Mouse (Mus musculus): Measurements from ENCODE around the gene Mgat5b.

Mgat5b gene

GRCm38 (mm10) chr11:116974341-116974740 is 55.7 kb downstream of the Mgat5b start:
- in situ Hi-C loops (cut with MboI), result no loop called here

DNA sequence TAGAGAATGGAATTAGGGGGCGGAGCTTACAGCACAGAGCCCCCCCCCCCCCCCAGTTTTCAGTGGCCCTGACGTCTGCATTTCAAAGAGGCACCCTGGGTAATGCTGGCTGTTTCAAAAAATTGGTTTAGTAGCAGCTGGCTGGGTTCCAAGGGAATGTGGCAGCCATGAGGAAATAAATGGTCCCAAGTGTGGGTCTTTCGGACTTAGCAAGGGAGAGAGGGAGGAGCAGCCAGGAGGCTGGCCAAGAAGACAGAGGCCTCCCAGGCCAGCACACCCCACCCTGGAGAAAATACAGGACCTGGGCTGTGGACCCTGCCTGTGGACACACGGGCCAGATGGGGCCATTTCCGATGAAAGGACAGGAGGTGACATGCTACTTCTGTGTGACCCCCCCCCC is 61.6 kb downstream of the Mgat5b start:
- in situ Hi-C loops (cut with MboI), result no loop called here

GRCm38 (mm10) chr11:116982543-116982942 is 63.9 kb downstream of the Mgat5b start:
- in situ Hi-C loops (cut with MboI), result no loop called here

GRCm38 (mm10) chr11:116985504-116986385 is 67.1 kb downstream of the Mgat5b start:
- in situ Hi-C loops (cut with MboI), result no loop called here

DNA sequence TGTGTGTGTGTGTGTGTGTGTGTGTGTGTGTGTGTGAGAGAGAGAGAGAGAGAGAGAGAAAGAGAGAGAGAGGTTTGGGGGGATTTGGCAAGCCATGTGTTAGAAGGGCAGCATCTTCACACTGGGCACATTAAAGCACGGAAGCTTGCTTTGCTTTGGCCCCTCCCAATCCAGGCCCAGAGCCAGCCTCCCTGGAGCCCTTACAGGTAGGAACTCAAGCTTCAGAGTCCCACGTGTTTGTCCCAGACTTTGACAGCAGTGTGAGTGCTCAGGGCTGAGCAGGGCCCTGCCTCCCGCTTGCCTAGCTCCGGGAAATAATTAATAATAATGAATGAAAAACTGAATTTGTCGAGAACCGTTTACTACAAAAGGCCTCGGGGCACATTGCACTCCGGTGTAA is 69.5 kb downstream of the Mgat5b start:
- in situ Hi-C loops (cut with MboI), result no loop called here

- in situ Hi-C loops (cut with MboI), result no loop called here
These were observed 71.6 kb downstream of the Mgat5b start for GRCm38 (mm10) chr11:116990231-116990630.

GRCm38 (mm10) chr11:116991410-116991809 is 72.7 kb downstream of the Mgat5b start:
- in situ Hi-C loops (cut with MboI), result no loop called here

DNA sequence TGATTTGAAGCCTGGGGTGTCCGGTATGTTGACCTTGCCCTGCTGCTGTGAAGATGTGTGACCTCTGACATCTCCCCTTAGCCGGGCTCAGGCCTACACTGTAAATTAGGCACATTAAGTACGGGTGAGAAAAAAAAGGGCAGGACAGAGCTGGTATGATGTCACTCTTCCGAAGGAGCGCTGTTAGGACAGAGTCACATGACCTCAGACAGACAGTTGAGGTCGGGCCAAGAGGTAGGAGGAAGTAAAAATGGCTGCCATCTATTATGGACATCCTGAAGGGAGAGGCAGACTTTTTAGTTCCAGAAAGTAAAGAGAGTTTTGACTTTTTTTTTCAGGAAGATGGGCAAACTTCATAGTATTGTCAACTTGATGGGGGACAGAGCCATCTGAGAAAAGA is 73.3 kb downstream of the Mgat5b start:
- in situ Hi-C loops (cut with MboI), result no loop called here

DNA sequence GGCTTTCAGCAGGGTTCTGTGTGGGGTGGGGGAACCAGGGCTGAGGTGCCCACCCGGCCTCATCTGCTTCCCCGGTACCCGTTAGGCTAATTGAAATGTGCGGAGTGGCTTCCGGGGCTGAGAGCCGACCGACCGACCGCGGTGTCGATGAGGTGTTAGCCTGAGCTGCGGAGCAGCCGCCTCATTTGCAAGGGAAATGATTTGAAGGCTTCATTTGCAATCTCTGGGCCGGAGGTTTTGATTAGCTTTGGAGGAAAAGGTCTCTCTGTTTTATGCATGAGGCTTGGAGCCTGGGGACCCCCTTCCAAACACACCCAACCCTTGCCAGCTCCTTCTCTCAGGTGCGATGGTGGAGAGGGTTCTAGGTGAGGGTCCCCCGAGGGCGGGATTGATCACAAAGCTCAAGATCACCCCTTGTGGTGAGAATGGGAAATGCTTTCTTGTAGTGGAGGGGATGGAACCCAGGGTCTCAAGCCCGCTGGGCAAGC is 75.5 kb downstream of the Mgat5b start:
- in situ Hi-C loops (cut with MboI), result no loop called here

GRCm38 (mm10) chr11:116996976-116997375 is 78.3 kb downstream of the Mgat5b start:
- in situ Hi-C loops (cut with MboI), result no loop called here

DNA sequence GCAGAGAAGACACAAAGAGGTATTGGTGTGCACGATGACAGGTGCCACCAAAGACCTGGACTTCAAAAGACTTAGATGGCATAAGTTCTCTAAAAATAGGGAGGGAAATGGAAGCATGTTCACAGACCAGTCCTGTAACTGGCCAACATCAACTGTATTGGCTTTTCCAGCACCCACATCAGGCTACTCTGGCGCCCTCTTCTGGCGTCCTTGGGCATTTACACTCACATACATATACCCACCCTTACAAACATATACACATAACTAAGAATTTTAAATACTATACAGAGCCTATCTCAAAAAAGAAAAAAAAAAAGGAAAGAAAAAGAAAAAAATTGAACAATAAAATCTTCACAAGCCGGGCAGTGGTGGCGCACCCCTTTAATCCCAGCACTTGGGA is 80.3 kb downstream of the Mgat5b start:
- in situ Hi-C loops (cut with MboI), result no loop called here

GRCm38 (mm10) chr11:117000219-117000618 is 81.6 kb downstream of the Mgat5b start:
- in situ Hi-C loops (cut with MboI), result no loop called here

DNA sequence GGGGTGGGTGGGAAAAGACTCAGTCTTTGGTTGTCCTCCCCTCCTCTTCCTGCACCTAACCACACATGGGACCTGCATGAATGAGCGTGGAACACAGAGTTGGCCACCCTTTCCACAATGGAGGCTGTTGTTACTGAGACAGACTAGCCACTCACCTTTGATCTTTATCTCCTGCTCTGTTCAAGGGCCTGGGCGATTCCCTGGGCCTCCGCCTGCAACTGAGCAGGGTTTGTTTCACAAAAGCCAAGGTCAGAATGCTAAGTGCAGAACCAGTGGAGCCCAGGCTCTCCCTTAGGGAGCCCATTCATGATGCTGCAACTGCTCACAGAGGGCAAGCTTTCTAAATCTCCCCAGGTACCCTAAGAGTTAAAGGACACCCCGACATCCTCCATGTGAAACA is 83.1 kb downstream of the Mgat5b start:
- in situ Hi-C loops (cut with MboI), result no loop called here

DNA sequence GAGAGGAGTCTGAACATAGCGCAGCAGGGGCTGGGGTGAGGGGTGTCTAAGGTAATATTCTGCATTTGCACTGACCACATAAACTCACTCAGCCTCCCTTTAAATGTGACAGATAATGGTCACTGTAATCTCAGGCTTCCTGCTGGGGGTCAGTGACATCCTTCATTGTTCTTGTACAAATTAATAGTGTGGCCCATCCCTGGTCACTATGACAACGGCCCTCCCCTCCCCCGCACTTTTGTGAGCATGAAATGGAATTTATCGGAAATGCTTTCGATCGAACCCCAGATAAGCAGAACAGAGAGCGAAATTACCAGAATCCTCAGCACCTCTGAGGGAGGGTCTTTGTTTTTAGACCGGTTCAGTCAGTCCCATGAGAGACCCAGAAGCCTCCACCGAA is 84.8 kb downstream of the Mgat5b start:
- in situ Hi-C loops (cut with MboI), result no loop called here

- in situ Hi-C loops (cut with MboI), result no loop called here
These were observed 85.6 kb downstream of the Mgat5b start for GRCm38 (mm10) chr11:117004277-117004676.

GRCm38 (mm10) chr11:117017462-117017861 is 98.8 kb downstream of the Mgat5b start:
- in situ Hi-C loops (cut with MboI), result no loop called here

DNA sequence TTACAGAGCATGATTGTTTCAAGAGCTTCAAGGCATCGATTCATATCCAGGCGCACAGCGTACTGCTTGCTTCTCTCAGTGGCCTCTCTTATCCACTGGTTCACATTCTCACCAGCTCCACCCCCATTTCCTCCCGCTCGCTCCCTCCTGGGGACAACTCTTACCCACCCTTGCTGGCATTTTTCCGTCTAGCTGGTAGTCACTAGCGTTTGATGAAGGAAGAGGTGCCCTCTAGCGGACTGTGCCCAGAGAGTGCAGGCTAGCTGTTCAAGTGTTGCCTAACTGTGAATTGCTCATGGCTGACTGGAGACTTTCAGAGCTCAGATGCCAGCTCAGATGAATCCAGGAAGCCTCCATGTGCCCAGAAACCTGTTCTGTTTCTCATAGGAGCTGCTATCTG is 99.7 kb downstream of the Mgat5b start:
- in situ Hi-C loops (cut with MboI), result no loop called here

GRCm38 (mm10) chr11:117021026-117021425 is 102.4 kb downstream of the Mgat5b start:
- in situ Hi-C loops (cut with MboI), result no loop called here

DNA sequence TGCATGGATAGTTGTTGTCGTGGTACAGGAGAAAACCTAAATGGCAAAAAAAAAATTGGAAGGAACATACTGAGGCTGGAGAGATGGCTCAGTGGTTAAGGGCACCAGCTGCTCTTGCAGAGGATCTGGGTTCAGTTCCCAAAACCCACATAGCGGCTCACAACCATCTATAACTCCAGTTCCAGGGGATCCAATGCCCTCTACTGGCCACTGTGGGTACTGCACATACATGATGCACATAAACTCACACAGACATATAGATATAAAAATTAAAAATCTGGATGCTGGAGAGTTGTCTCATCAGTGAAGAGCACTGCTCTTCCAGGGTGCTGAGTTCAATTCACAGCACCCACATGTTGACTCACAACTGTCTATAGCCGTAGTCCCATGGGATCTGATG is 104.9 kb downstream of the Mgat5b start:
- in situ Hi-C loops (cut with MboI), result no loop called here

DNA sequence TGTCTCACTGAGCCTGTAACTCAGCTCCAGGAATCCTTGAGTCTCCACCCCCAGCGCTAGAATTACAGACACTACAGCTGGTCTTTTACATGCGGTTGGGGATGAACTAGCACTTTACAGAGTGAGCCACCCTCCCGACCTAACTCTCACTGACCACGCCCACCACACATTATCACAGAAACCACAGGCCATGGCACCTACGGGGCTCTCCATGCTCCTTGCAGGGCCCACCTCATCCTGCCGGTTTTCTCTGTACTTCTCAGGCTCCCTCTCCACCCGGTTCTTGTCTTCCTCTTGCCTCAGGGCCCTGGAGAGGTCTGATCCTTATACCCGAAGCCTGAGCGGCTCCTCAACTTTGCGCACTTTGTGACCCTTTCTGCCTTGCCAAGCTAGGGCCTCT is 109.0 kb downstream of the Mgat5b start:
- in situ Hi-C loops (cut with MboI), result no loop called here

- in situ Hi-C loops (cut with MboI), result no loop called here
These were observed 110.4 kb downstream of the Mgat5b start for GRCm38 (mm10) chr11:117028861-117029568.

DNA sequence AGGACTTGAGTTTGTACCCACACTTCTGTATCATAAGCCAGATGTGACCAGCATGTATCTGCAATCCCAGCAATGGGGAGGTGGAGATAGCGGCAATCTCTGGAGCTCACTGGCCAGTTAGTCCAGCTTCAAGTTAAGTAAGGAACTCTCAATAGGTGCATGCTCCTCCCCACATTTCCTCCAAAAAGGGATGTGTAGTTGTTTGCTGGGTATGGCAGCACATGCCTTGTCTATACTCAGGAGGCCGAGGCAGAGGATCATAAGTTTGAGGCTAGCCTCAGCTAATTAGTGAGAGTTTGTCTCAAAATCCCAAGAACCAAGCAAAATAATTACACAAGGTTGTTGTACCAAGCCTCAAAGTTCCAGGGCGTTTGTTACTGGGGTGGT is 110.9 kb downstream of the Mgat5b start:
- in situ Hi-C loops (cut with MboI), result no loop called here

DNA sequence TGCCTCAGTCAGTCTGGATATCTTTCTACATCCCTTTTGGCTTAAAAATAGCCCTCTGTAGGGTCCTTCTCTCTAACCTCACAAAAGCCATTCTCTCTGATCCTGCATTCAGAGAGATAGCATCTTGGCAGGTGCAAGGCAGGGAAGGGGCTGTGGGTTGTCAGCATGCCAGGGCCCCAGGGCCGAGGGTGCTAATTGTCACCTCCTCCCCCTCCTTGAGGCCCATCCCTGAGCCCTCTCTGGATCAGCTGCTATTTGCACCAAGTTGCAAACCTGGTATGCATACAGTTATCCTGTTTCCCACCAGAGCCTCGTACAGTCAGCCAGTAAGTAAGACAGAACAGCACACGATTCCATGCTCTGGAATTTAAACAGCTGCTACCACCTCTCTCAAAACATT is 111.4 kb downstream of the Mgat5b start:
- in situ Hi-C loops (cut with MboI), result no loop called here
